Mouse (Mus musculus) liver, adult 2 months (tissue): Measurements from ENCODE around the gene Ephx4.

Source experiments
- CTCF ChIP-seq: fragments of 200-500 bp; IDR thresholded peaks from 2 replicates; pipeline ENCODE4 v1.5.1; 2011; ENCODE audit warnings: low read depth, low read length, control low read depth
- POLR2A ChIP-seq: fragments of 200-500 bp; IDR thresholded peaks from 2 replicates; pipeline ENCODE4 v1.6.1; 2011; ENCODE audit warnings: low read length, control low read depth; ENCODE audit not compliant: insufficient read depth; ENCODE audit errors: extremely low read depth

GRCm38 (mm10) chr5:107444251-107444650, 41.7 kb downstream of the Ephx4 start:
- no peak for TF ChIP-seq CTCF
- no peak for TF ChIP-seq POLR2A
